Mouse (Mus musculus): ENCODE results near the gene Clk2.
A peak's percentile ranks its signal among the peaks of the same experiment; 100 is the strongest.

The Clk2 gene

GRCm38 (mm10) chr3:89164506-89165267 is at the start of gene Clk2:
Gene Clk2, plus strand, starts transcription at chr3:89164795.
- DNase-seq (ENCODE audit: low spot score): peak; percentile 92

- peak; percentile 48 for DNase-seq (ENCODE audit: low spot score)
Observed at GRCm38 (mm10) chr3:89115522-89115921, 49.1 kb upstream of the Clk2 start.

- DNase-seq (ENCODE audit: low spot score): peak; percentile 25
Observed at GRCm38 (mm10) chr3:89123313-89123712, 41.3 kb upstream of the Clk2 start.

GRCm38 (mm10) chr3:89124241-89124640 is 40.4 kb upstream of the Clk2 start:
- DNase-seq (ENCODE audit: low spot score): peak; percentile 46

GRCm38 (mm10) chr3:89125981-89126380 is 38.6 kb upstream of the Clk2 start:
- DNase-seq (ENCODE audit: low spot score): no peak

- DNase-seq (ENCODE audit: low spot score): no peak
Observed at GRCm38 (mm10) chr3:89129908-89130307, 34.7 kb upstream of the Clk2 start.

- DNase-seq (ENCODE audit: low spot score): no peak
Observed at GRCm38 (mm10) chr3:89131816-89132215, 32.8 kb upstream of the Clk2 start.

- DNase-seq (ENCODE audit: low spot score): no peak
Observed at GRCm38 (mm10) chr3:89132285-89133062, 32.1 kb upstream of the Clk2 start.

GRCm38 (mm10) chr3:89133063-89133450 is 31.5 kb upstream of the Clk2 start:
- no peak for DNase-seq (ENCODE audit: low spot score)

GRCm38 (mm10) chr3:89133752-89134151 is 30.8 kb upstream of the Clk2 start:
- no peak for DNase-seq (ENCODE audit: low spot score)

GRCm38 (mm10) chr3:89135958-89136357 is 28.6 kb upstream of the Clk2 start, which contains the start of gene Pklr:
Gene Pklr, plus strand, starts transcription at chr3:89136142.
- DNase-seq (ENCODE audit: low spot score): no peak

GRCm38 (mm10) chr3:89136365-89136764 is 28.2 kb upstream of the Clk2 start:
- DNase-seq (ENCODE audit: low spot score): no peak

GRCm38 (mm10) chr3:89144821-89145220 is 19.8 kb upstream of the Clk2 start:
- DNase-seq (ENCODE audit: low spot score): no peak

GRCm38 (mm10) chr3:89145566-89145965 is 19.0 kb upstream of the Clk2 start:
- DNase-seq (ENCODE audit: low spot score): no peak

GRCm38 (mm10) chr3:89147101-89147978 is 17.3 kb upstream of the Clk2 start:
- DNase-seq (ENCODE audit: low spot score): no peak

- DNase-seq (ENCODE audit: low spot score): no peak
Observed at GRCm38 (mm10) chr3:89147979-89148311, 16.6 kb upstream of the Clk2 start.

GRCm38 (mm10) chr3:89148567-89148966 is 16.0 kb upstream of the Clk2 start:
- DNase-seq (ENCODE audit: low spot score): no peak

- DNase-seq (ENCODE audit: low spot score): no peak
Observed at GRCm38 (mm10) chr3:89152084-89152835, 12.3 kb upstream of the Clk2 start.

- DNase-seq (ENCODE audit: low spot score): no peak
Observed at GRCm38 (mm10) chr3:89156951-89157350, 7.6 kb upstream of the Clk2 start.

GRCm38 (mm10) chr3:89158651-89159050 is 5.9 kb upstream of the Clk2 start:
- DNase-seq (ENCODE audit: low spot score): no peak

- peak; percentile 39 for DNase-seq (ENCODE audit: low spot score)
Observed at GRCm38 (mm10) chr3:89159211-89159610, 5.4 kb upstream of the Clk2 start.

Measured in adipocyte (in vitro differentiated cells).